ENCODE assay signal across 19 mouse cellular contexts in genomic region chr10:75130372-75131046, GRCm38 (mm10).
A peak's percentile ranks its signal among the peaks of the same experiment; 100 is the strongest.
DNase-seq lines count a peak whose midpoint lies in the region; ATAC-seq lines count a peak whose summit lies in the region.
"Had no signal": no experiment of that assay in that cellular context is flagged by ENCODE, and none has a peak within 500 bp of the region (broad histone marks: within the 10 kb centered on the region; RNA-seq: fewer than 3 reads in every experiment).

No protein-coding gene starts in this region.

- H3K27me3 ChIP-seq in kidney, embryonic 14.5 days (ENCODE audit: control insufficient read depth, insufficient read depth, low read length): no peaks in the 10 kb centered on the region
- H3K27me3 ChIP-seq: CH12.LX; limb, embryonic 15.5 days; midbrain, embryonic 12.5 days; neural tube, embryonic 12.5 days had no signal

- H3K36me3 ChIP-seq in kidney, embryonic 14.5 days (ENCODE audit: control insufficient read depth, insufficient read depth, low read length): peaks cover 38% of the 10 kb centered on the region

- H3K9me3 ChIP-seq in kidney, embryonic 14.5 days (ENCODE audit: control insufficient read depth, low read length): no peaks in the 10 kb centered on the region
- H3K9me3 ChIP-seq: limb, embryonic 15.5 days; midbrain, embryonic 12.5 days; neural tube, embryonic 12.5 days had no signal

- H3K4me2 ChIP-seq in kidney, embryonic 14.5 days (replicated peaks; ENCODE audit: low read depth, low read length): no peak overlapping the region
- H3K4me2 ChIP-seq: limb, embryonic 15.5 days; midbrain, embryonic 12.5 days; neural tube, embryonic 12.5 days had no signal

- no peak for ATAC-seq in kidney, embryonic 14.5 days (ENCODE audit: low FRiP score, low TSS enrichment)
- peak; percentile 25 to 50; a peak in 2 of 4 replicates for ATAC-seq in hematopoietic stem cell, adult 5-6 weeks (replicated peaks in 1 of 2; ENCODE audit: insufficient read depth in 1 of 2, low FRiP score in 2 of 2, low TSS enrichment in 1 of 2, low read depth in 1 of 2, poor library complexity in 2 of 2, severe bottlenecking in 2 of 2)
- 0 out of 2 replicates have a peak, but pooled peaks have one; percentile 20 for ATAC-seq in megakaryocyte progenitor cell, adult 5-6 weeks (replicated peaks; ENCODE audit: poor library complexity)
- ATAC-seq: forebrain, embryonic 16.5 days; hindbrain, embryonic 16.5 days; liver, postnatal 0 days had no signal

- no peak overlapping the region for H3K9ac ChIP-seq in kidney, embryonic 14.5 days (ENCODE audit: low read depth, low read length)
- H3K9ac ChIP-seq: limb, embryonic 15.5 days; liver, postnatal 0 days; midbrain, embryonic 12.5 days; neural tube, embryonic 12.5 days had no signal

- WGBS in kidney, embryonic 14.5 days: 87% methylated on average over 4 of the region's 4 CpGs

- H3K4me3 ChIP-seq in kidney, embryonic 14.5 days (ENCODE audit: low read length): no peak overlapping the region
- H3K4me3 ChIP-seq: limb, embryonic 15.5 days; midbrain, embryonic 12.5 days; neural tube, embryonic 12.5 days had no signal

- H3K4me1 ChIP-seq in kidney, embryonic 14.5 days (ENCODE audit: control insufficient read depth, insufficient read depth, low read length): no peaks in the 10 kb centered on the region
- H3K4me1 ChIP-seq: midbrain, embryonic 12.5 days; neural tube, embryonic 12.5 days had no signal

- H3K27ac ChIP-seq in kidney, embryonic 14.5 days (ENCODE audit: low read depth, low read length): no peak overlapping the region
- H3K27ac ChIP-seq: limb, embryonic 15.5 days; midbrain, embryonic 12.5 days; neural tube, embryonic 12.5 days had no signal

- DNase-seq in kidney, adult 18-20 months: peak; percentile 17
- peak; percentile 55 for DNase-seq in kidney, adult 9 months
- no peak for DNase-seq in urinary bladder, postnatal 36 days (ENCODE audit: low spot score in 2 of 2)
- DNase-seq in embryo, embryonic 10.5 days (ENCODE audit: low spot score): no peak
- DNase-seq: adrenal gland, postnatal 14 days; cerebellum, postnatal 10 days; embryo, embryonic 11 days; heart, postnatal 36 days; liver, postnatal 0 days; thymus, postnatal 4 days had no signal

Comparison
In these comparisons a context has a peak if more than half of its experiments do, and no peak if none do; other contexts are left out.
1. DNase-seq: peak in kidney, adult 18-20 months (single experiment) and kidney, adult 9 months (single experiment); none in urinary bladder, postnatal 36 days (0 of 2) and embryo, embryonic 10.5 days (single experiment).